Mouse (Mus musculus): ENCODE data around the gene Commd4.

- no peak for TF ChIP-seq CTCF (IDR thresholded peaks at IDR 0.05; ENCODE audit: borderline replicate concordance, extremely low read depth, insufficient read depth, insufficient read length)
- TF ChIP-seq POLR2A (IDR thresholded peaks at IDR 0.05; ENCODE audit: borderline replicate concordance, extremely low read depth, insufficient read depth, insufficient read length, poor library complexity, severe bottlenecking), result no peak
Observed at GRCm38 (mm10) chr9:57137246-57137645, 20.9 kb downstream of the Commd4 start.

All from brain, embryonic 14.5 days (tissue).